Mouse (Mus musculus) thymus, adult 18-20 months (tissue): Measurements from ENCODE around the gene Rph3a.
"Not testable (repeated sequence)": the region's sequence is repeated elsewhere in the genome, so short reads cannot be mapped to it uniquely, and the experiment has no call there.

Source experiments
- DNase-seq, 2 experiments: peaks; one replicate each; pipeline ENCODE4 v3.0.0; 2022; ENCODE audit warnings: mixed read lengths in 2 of 2

Gene Rph3a

GRCm38 (mm10) chr5:120906791-120907733 lies 102.8 kb downstream of the Rph3a start, which contains the start of gene Oas1a:
Gene Oas1a, minus strand, starts transcription at chr5:120907521.
- DNase-seq = not testable (repeated sequence)

GRCm38 (mm10) chr5:120902056-120902455 lies 107.8 kb downstream of the Rph3a start:
- no peak for DNase-seq

GRCm38 (mm10) chr5:120900666-120901065 lies 109.2 kb downstream of the Rph3a start:
- no peak for DNase-seq

- no peak for DNase-seq
These were observed 111.2 kb downstream of the Rph3a start for GRCm38 (mm10) chr5:120898726-120899125.

GRCm38 (mm10) chr5:120898307-120898706 lies 111.6 kb downstream of the Rph3a start:
- no peak for DNase-seq

GRCm38 (mm10) chr5:120895231-120895900 lies 114.5 kb downstream of the Rph3a start:
- DNase-seq = no peak

GRCm38 (mm10) chr5:120894692-120895091 lies 115.2 kb downstream of the Rph3a start:
- not testable (repeated sequence) for DNase-seq

- not testable (repeated sequence) for DNase-seq
These were observed 116.0 kb downstream of the Rph3a start for GRCm38 (mm10) chr5:120893866-120894265.

GRCm38 (mm10) chr5:120892243-120892660 lies 117.6 kb downstream of the Rph3a start:
- DNase-seq = no peak

- not testable (repeated sequence) for DNase-seq
These were observed 118.2 kb downstream of the Rph3a start for GRCm38 (mm10) chr5:120891566-120892242.

- DNase-seq = no peak
These were observed 118.9 kb downstream of the Rph3a start for GRCm38 (mm10) chr5:120890991-120891390.
